Comparison of ENCODE assay signal across 9 mouse cellular contexts in the genomic region with DNA sequence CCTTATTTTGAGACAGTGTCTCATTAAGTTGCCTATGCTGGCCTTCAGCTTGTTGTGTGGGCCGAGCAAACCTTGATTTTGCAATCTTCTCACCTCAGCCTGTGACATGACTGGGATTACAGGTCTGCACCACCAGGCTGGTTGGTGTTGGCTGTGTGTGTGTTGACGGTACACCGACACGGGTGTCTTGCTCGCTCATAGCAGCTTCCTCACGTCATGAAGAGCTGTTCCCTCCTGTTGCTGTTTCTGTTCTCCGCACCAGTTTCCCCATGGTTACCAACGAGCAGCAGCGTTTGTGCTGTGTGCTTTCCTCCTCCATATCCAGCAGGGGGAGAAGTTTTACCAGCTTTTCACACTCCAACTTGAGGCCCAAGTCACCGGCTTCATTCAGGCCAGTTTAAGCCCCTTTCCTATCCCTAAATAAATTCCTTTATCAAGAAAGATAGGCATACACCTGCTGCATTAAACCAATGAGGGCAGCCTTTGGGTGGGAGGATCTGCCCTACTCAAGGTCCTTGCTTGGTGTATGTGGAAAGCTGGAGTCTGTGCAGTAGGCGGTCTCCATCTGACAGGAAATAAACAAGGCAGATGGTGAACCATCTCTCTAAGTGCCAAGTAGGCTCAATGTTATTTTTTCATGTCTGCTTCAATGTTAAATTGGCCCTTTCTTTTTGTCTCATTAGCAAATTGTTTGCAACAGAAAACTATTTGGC. TPM values are rescaled to one million over a fixed set of nuclear protein-coding genes. Genes with fewer than 3 reads are reported as not detected.
A peak's percentile ranks its signal among the peaks of the same experiment; 100 is the strongest.
DNase-seq lines count a peak whose midpoint lies in the region; ATAC-seq and TF ChIP-seq lines count a peak whose summit lies in the region.
"Had no signal": no experiment of that assay in that cellular context is flagged by ENCODE, and none has a peak within 500 bp of the region (broad histone marks: within the 10 kb centered on the region; RNA-seq: fewer than 3 reads in every experiment).

No protein-coding gene starts in this region.

- H3K9me3 ChIP-seq in heart, postnatal 0 days (replicated peaks; ENCODE audit: control insufficient read depth, low read length), result no peaks in the 10 kb centered on the region

- no peak overlapping the region for H3K27ac ChIP-seq in heart, postnatal 0 days (ENCODE audit: low read depth)

- peak; percentile 2 for TF ChIP-seq CTCF in C2C12 (IDR thresholded peaks at IDR 0.05; ENCODE audit: control insufficient read depth, insufficient read depth, insufficient read length)
- TF ChIP-seq CTCF in heart, postnatal 0 days (IDR thresholded peaks at IDR 0.05; ENCODE audit: low read depth), result peak; percentile 70
- TF ChIP-seq CTCF in lung, adult 2 months (IDR thresholded peaks at IDR 0.05; ENCODE audit: insufficient read depth, low read length), result peak; percentile 71

- no peak for TF ChIP-seq POLR2A in lung, adult 2 months (IDR thresholded peaks at IDR 0.05; ENCODE audit: borderline replicate concordance, extremely low read depth, low read depth, low read length)

- no peak for TF ChIP-seq EP300 in heart, postnatal 0 days (IDR thresholded peaks at IDR 0.05; ENCODE audit: low read depth)

- 26% methylated on average over 11 of the region's 11 CpGs for WGBS in heart, postnatal 0 days
- WGBS in lung, adult 2 months, result 17% methylated on average over 11 of the region's 11 CpGs

- no peak overlapping the region for H3K4me2 ChIP-seq in heart, postnatal 0 days (ENCODE audit: low read depth, low read length)

- H3K36me3 ChIP-seq in C2C12 (ENCODE audit: control insufficient read depth, insufficient read depth), result no peaks in the 10 kb centered on the region
- no peaks in the 10 kb centered on the region for H3K36me3 ChIP-seq in heart, postnatal 0 days (replicated peaks; ENCODE audit: control insufficient read depth, insufficient read depth, low read length)

- no peaks in the 10 kb centered on the region for H3K79me3 ChIP-seq in C2C12 (ENCODE audit: low read depth)

- no peaks in the 10 kb centered on the region for H3K4me1 ChIP-seq in heart, postnatal 0 days (ENCODE audit: control insufficient read depth, insufficient read depth)
- H3K4me1 ChIP-seq in lung, adult 2 months (ENCODE audit: control insufficient read depth, insufficient read depth, low read length), result peaks cover 2% of the 10 kb centered on the region

- peaks cover 3% of the 10 kb centered on the region for H3K27me3 ChIP-seq in C2C12 (ENCODE audit: control insufficient read depth, insufficient read depth, insufficient read length)
- H3K27me3 ChIP-seq in heart, postnatal 0 days (ENCODE audit: control insufficient read depth, insufficient read depth, low read length), result no peaks in the 10 kb centered on the region

- no peak overlapping the region for H3K9ac ChIP-seq in heart, postnatal 0 days (replicated peaks; ENCODE audit: low read depth, low read length)

- no peak overlapping the region for H3ac ChIP-seq in C2C12 (ENCODE audit: control insufficient read depth, insufficient read length, low read depth)

- no peak overlapping the region for H3K4me3 ChIP-seq in C2C12 (ENCODE audit: insufficient read depth, poor library complexity, severe bottlenecking)
- H3K4me3 ChIP-seq in heart, postnatal 0 days (ENCODE audit: low read depth, low read length), result no peak overlapping the region
- peak overlapping the region; percentile 33 for H3K4me3 ChIP-seq in lung, adult 2 months (replicated peaks; ENCODE audit: extremely low read depth, low read depth, low read length)

- no peaks in the 10 kb centered on the region for H3K79me2 ChIP-seq in C2C12 (ENCODE audit: control insufficient read depth, insufficient read depth)

- DNase-seq in T-cell, adult 2 months (ENCODE audit: low spot score), result peak; percentile 84
- DNase-seq in embryo, embryonic 10 days (ENCODE audit: low spot score), result peak; percentile 64
- DNase-seq in heart, postnatal 0 days (ENCODE audit: low spot score), result peak; percentile 71
- peak; percentile 84 for DNase-seq in layer of hippocampus, adult 11-12 months (ENCODE audit: low spot score)
- DNase-seq in lung, adult 2 months, result peak; percentile 45
- DNase-seq in retina, postnatal 1 day, result peak; percentile 79

- peak; percentile 73 for ATAC-seq in heart, postnatal 0 days (ENCODE audit: insufficient read depth, low read depth)
- ATAC-seq in erythroblast, adult 5-6 weeks (replicated peaks; ENCODE audit: low FRiP score, poor library complexity, severe bottlenecking), result no peak

TF ChIP-seq in C2C12, 6 proteins besides CTCF, POLR2A, EP300 and RAD21:
- no peak for TF ChIP-seq MYOG (IDR thresholded peaks at IDR 0.05; ENCODE audit: control insufficient read depth, extremely low read depth, insufficient read length)
- TF ChIP-seq FOSL1 (IDR thresholded peaks at IDR 0.05; ENCODE audit: insufficient read depth, low read length, poor library complexity, severe bottlenecking), result no peak
- TF ChIP-seq MAX (IDR thresholded peaks at IDR 0.05), result no peak
- TF ChIP-seq CEBPB (IDR thresholded peaks at IDR 0.05; ENCODE audit: low read depth), result no peak
- no peak for TF ChIP-seq MYOD1 (IDR thresholded peaks at IDR 0.05; ENCODE audit: control insufficient read depth, insufficient read length, low read depth)
- TF ChIP-seq USF1 (IDR thresholded peaks at IDR 0.05; ENCODE audit: low read depth), result no peak

RNA-seq across cellular contexts. Expression of a gene that starts 9.9 kb away (rescaled TPM):
- not detected for polyA plus RNA-seq in C2C12 (2012; fragmentation: generic; extraction: Trizol)
- not detected in 2 replicates for total RNA-seq in heart, postnatal 0 days (2014; rRNA removed; ENCODE audit: low replicate concordance)
- polyA plus RNA-seq in heart, postnatal 0 days (2015; fragmentation: Nextera tagmentation; extraction: Ambion mirVana), result not detected in 2 replicates
- polyA plus RNA-seq in lung, adult 2 months (2012; rRNA removed), result not detected in 2 replicates
- total RNA-seq in erythroblast, adult 5-6 weeks (2015; ENCODE audit: low replicate concordance), result not detected in 2 replicates
- not detected in 2 replicates for total RNA-seq in erythroblast, adult 5-6 weeks (2017; ENCODE audit: low replicate concordance)
- polyA plus RNA-seq: large intestine, adult 2 months had no signal

RNA-seq across cellular contexts. Expression of a gene that starts 9.9 kb away (rescaled TPM):
- 0.02 TPM for polyA plus RNA-seq in C2C12 (2012; fragmentation: generic; extraction: Trizol)
- total RNA-seq in heart, postnatal 0 days (2014; rRNA removed; ENCODE audit: low replicate concordance), result not detected in 2 replicates
- 0.47 and 0.51 TPM in 2 replicates for polyA plus RNA-seq in heart, postnatal 0 days (2015; fragmentation: Nextera tagmentation; extraction: Ambion mirVana)
- 1.2 and 1.7 TPM in 2 replicates for polyA plus RNA-seq in lung, adult 2 months (2012; rRNA removed)
- not detected in 2 replicates for total RNA-seq in erythroblast, adult 5-6 weeks (2015; ENCODE audit: low replicate concordance)
- not detected in 2 replicates for total RNA-seq in erythroblast, adult 5-6 weeks (2017; ENCODE audit: low replicate concordance)

RNA-seq across cellular contexts. Expression of a gene that starts 16.7 kb away (rescaled TPM):
- polyA plus RNA-seq in C2C12 (2012; fragmentation: generic; extraction: Trizol), result 1.8 TPM
- total RNA-seq in heart, postnatal 0 days (2014; rRNA removed; ENCODE audit: low replicate concordance), result 0.85 and 28.0 TPM in 2 replicates
- 15.8 and 19.0 TPM in 2 replicates for polyA plus RNA-seq in heart, postnatal 0 days (2015; fragmentation: Nextera tagmentation; extraction: Ambion mirVana)
- 11.7 and 21.1 TPM in 2 replicates for polyA plus RNA-seq in lung, adult 2 months (2012; rRNA removed)
- total RNA-seq in erythroblast, adult 5-6 weeks (2015; ENCODE audit: low replicate concordance), result 2.5 and 4.6 TPM in 2 replicates
- 0.94 and 6.7 TPM in 2 replicates for total RNA-seq in erythroblast, adult 5-6 weeks (2017; ENCODE audit: low replicate concordance)

RNA-seq across cellular contexts. Expression of a gene that starts 16.7 kb away (rescaled TPM):
- 3.5 TPM for polyA plus RNA-seq in C2C12 (2012; fragmentation: generic; extraction: Trizol)
- total RNA-seq in heart, postnatal 0 days (2014; rRNA removed; ENCODE audit: low replicate concordance), result 8.3 and 11.3 TPM in 2 replicates
- polyA plus RNA-seq in heart, postnatal 0 days (2015; fragmentation: Nextera tagmentation; extraction: Ambion mirVana), result 27.2 and 27.3 TPM in 2 replicates
- polyA plus RNA-seq in lung, adult 2 months (2012; rRNA removed), result 16.9 and 28.1 TPM in 2 replicates
- total RNA-seq in erythroblast, adult 5-6 weeks (2015; ENCODE audit: low replicate concordance), result 42.7 and 47.0 TPM in 2 replicates
- 88.7 and 93.5 TPM in 2 replicates for total RNA-seq in erythroblast, adult 5-6 weeks (2017; ENCODE audit: low replicate concordance)

RNA-seq across cellular contexts. Expression of a gene that starts 43.1 kb away (rescaled TPM):
- 0.04 TPM for polyA plus RNA-seq in C2C12 (2012; fragmentation: generic; extraction: Trizol)
- total RNA-seq in heart, postnatal 0 days (2014; rRNA removed; ENCODE audit: low replicate concordance), result 1.9 and 2.2 TPM in 2 replicates
- 1.5 and 1.6 TPM in 2 replicates for polyA plus RNA-seq in heart, postnatal 0 days (2015; fragmentation: Nextera tagmentation; extraction: Ambion mirVana)
- polyA plus RNA-seq in lung, adult 2 months (2012; rRNA removed), result 1.4 and 2.0 TPM in 2 replicates
- total RNA-seq in erythroblast, adult 5-6 weeks (2015; ENCODE audit: low replicate concordance), result not detected in 2 replicates
- total RNA-seq in erythroblast, adult 5-6 weeks (2017; ENCODE audit: low replicate concordance), result not detected in 2 replicates

Comparison
In these comparisons a context has a peak if more than half of its experiments do, and no peak if none do; other contexts are left out.
1. CTCF ChIP-seq: peak in every context shown above with its lines; median percentile 71 in lung, adult 2 months; 70 in heart, postnatal 0 days; 2 in C2C12.